Mouse (Mus musculus): ENCODE measurements around the gene Ermn.

DNA sequence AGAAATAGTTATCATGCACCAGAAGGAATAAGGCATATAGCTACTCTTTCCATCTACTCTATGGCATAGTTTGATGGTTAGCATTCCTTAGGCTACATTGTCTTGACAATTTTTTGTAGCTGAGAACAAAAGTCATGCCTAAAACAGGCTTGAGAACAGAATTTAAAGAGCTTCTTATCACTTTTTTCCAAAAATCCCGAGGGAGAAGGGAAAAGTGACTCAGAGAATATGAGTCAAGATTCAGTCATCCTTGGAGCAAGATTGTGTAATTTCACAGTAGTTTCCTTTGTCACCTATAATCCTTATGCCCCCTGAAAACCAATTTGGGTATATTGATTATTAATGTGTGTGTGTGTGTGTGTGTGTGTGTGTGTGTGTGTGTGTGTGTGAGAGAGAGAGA is 27.2 kb upstream of the Ermn start:
- TF ChIP-seq POLR2A (IDR thresholded peaks at IDR 0.05; ENCODE audit: low read depth, low read length) (no peak), CTCF (IDR thresholded peaks at IDR 0.05; ENCODE audit: borderline replicate concordance, insufficient read depth, low read length) (no peak)
